Mouse (Mus musculus) thymus, postnatal 36 days (tissue): ENCODE measurements around the gene Snrpg.
"Not testable (repeated sequence)": the region's sequence is repeated elsewhere in the genome, so short reads cannot be mapped to it uniquely, and the experiment has no call there.

Experiments used
- DNase-seq, 2 experiments: peaks; one replicate each; pipeline ENCODE4 v3.0.0; 2022; ENCODE audit warnings: mixed read lengths in 2 of 2

Gene Snrpg

GRCm38 (mm10) chr6:86370764-86371339, at the start of gene Snrpg:
TSS of gene Snrpg (plus strand) at chr6:86371304.
- no peak for DNase-seq

- no peak for DNase-seq
Measured at GRCm38 (mm10) chr6:86322031-86322563, 49.0 kb upstream of the Snrpg start.

GRCm38 (mm10) chr6:86322991-86323390, 48.1 kb upstream of the Snrpg start:
- DNase-seq = no peak

GRCm38 (mm10) chr6:86324400-86324799, 46.7 kb upstream of the Snrpg start:
- DNase-seq = no peak

- DNase-seq = no peak
Measured at GRCm38 (mm10) chr6:86325646-86326045, 45.5 kb upstream of the Snrpg start.

- no peak for DNase-seq
Measured at GRCm38 (mm10) chr6:86326866-86327265, 44.2 kb upstream of the Snrpg start.

- DNase-seq = no peak
Measured at GRCm38 (mm10) chr6:86328369-86328768, 42.7 kb upstream of the Snrpg start.

GRCm38 (mm10) chr6:86329943-86330342, 41.2 kb upstream of the Snrpg start:
- DNase-seq = no peak

- DNase-seq = no peak
Measured at GRCm38 (mm10) chr6:86335121-86335849, 35.8 kb upstream of the Snrpg start.

GRCm38 (mm10) chr6:86335860-86336259, 35.2 kb upstream of the Snrpg start:
- DNase-seq = no peak

- DNase-seq = not testable (repeated sequence)
Measured at GRCm38 (mm10) chr6:86336340-86336739, 34.8 kb upstream of the Snrpg start.

- DNase-seq = no peak
Measured at GRCm38 (mm10) chr6:86343656-86344055, 27.4 kb upstream of the Snrpg start.

- no peak for DNase-seq
Measured at GRCm38 (mm10) chr6:86346063-86346462, 25.0 kb upstream of the Snrpg start.

- no peak for DNase-seq
Measured at GRCm38 (mm10) chr6:86349257-86349656, 21.8 kb upstream of the Snrpg start.

- no peak for DNase-seq
Measured at GRCm38 (mm10) chr6:86354948-86355347, 16.2 kb upstream of the Snrpg start.

- peak; percentile 50 to 59 for DNase-seq
Measured at GRCm38 (mm10) chr6:86356956-86357355, 14.1 kb upstream of the Snrpg start.

GRCm38 (mm10) chr6:86360691-86361090, 10.4 kb upstream of the Snrpg start:
- DNase-seq = no peak

- DNase-seq = no peak
Measured at GRCm38 (mm10) chr6:86361373-86361772, 9.7 kb upstream of the Snrpg start.

GRCm38 (mm10) chr6:86364442-86365141, 6.5 kb upstream of the Snrpg start:
- DNase-seq = peak; percentile 67 to 73

GRCm38 (mm10) chr6:86365371-86366124, 5.6 kb upstream of the Snrpg start, which contains the start of gene Fam136a:
TSS of gene Fam136a (plus strand) at chr6:86365646.
- DNase-seq = peak; percentile 94

GRCm38 (mm10) chr6:86366125-86366852, 4.8 kb upstream of the Snrpg start:
- peak in 1 of 2 experiments; percentile 30 for DNase-seq

GRCm38 (mm10) chr6:86366853-86367249, 4.3 kb upstream of the Snrpg start:
- no peak for DNase-seq
